Mouse (Mus musculus): ENCODE results near the gene Plekho1.

- no peak for TF ChIP-seq CTCF (IDR thresholded peaks at IDR 0.05; ENCODE audit: control insufficient read depth, insufficient read depth, insufficient read length)
- no peak for TF ChIP-seq MAX (IDR thresholded peaks at IDR 0.05)
- TF ChIP-seq USF1 (IDR thresholded peaks at IDR 0.05; ENCODE audit: low read depth): no peak
- TF ChIP-seq FOSL1 (IDR thresholded peaks at IDR 0.05; ENCODE audit: insufficient read depth, low read length, poor library complexity, severe bottlenecking): no peak
- no peak for TF ChIP-seq MYOG (IDR thresholded peaks at IDR 0.05; ENCODE audit: control insufficient read depth, extremely low read depth, insufficient read length)
- peak; percentile 91 for TF ChIP-seq MYOD1 (IDR thresholded peaks at IDR 0.05; ENCODE audit: control insufficient read depth, insufficient read length, low read depth)
Measured at GRCm38 (mm10) chr3:95948325-95948724, 47.5 kb downstream of the Plekho1 start.

Measured in C2C12 (cell line).